Mouse (Mus musculus) limb, embryonic 10.5 days (tissue): ENCODE measurements around the gene 1700037H04Rik. TPM values are rescaled to one million over a fixed set of nuclear protein-coding genes. Genes with fewer than 3 reads are reported as not detected.
A peak's percentile ranks its signal among the peaks of the same experiment; 100 is the strongest.

ENCODE experiments used
- DNase-seq: peaks from one replicate; pipeline ENCODE4 v3.0.0-alpha.2; 2017; ENCODE audit warnings: low spot score
- H3K27ac ChIP-seq: fragments of 300-500 bp; sonication (generic); 2 replicates; pipeline ENCODE4 v1.5.1; 2016; ENCODE audit warnings: mild to moderate bottlenecking
- H3K27me3 ChIP-seq: fragments of 300-500 bp; sonication (generic); 2 replicates; pipeline ENCODE4 v1.6.1; 2016; ENCODE audit warnings: low read depth, mild to moderate bottlenecking; ENCODE audit not compliant: poor library complexity, severe bottlenecking
- H3K36me3 ChIP-seq: fragments of 300-500 bp; sonication (generic); 2 replicates; pipeline ENCODE4 v1.6.1; 2016; ENCODE audit warnings: mild to moderate bottlenecking, moderate library complexity
- H3K4me1 ChIP-seq: fragments of 300-500 bp; sonication (generic); 2 replicates; pipeline ENCODE4 v1.6.1; 2016
- H3K4me3 ChIP-seq: fragments of 300-500 bp; sonication (generic); 2 replicates; pipeline ENCODE4 v1.5.1; 2016; ENCODE audit warnings: mild to moderate bottlenecking, moderate library complexity
- H3K9me3 ChIP-seq: fragments of 300-500 bp; sonication (generic); replicated peaks from 2 replicates; pipeline ENCODE4 v1.6.1; 2016; ENCODE audit warnings: mild to moderate bottlenecking
- WGBS: fragments of 180-500 bp; shearing (Covaris S2); methylation state at CpG from one replicate; pipeline ENCODE4 v1.1.7; 2016; 5-methylcytosine and 5-hydroxymethylcytosine counted together
- polyA plus RNA-seq: library from polyadenylated mRNA; unstranded; fragments of >200 nt; fragmentation: Nextera tagmentation; extraction: Ambion mirVana; gene quantifications from 2 replicates; pipeline ENCODE4 v1.2.1, GENCODE M21; 2016

Gene 1700037H04Rik
- polyA plus RNA-seq, 1 experiment from 2014 or later = 87.5 TPM

DNA sequence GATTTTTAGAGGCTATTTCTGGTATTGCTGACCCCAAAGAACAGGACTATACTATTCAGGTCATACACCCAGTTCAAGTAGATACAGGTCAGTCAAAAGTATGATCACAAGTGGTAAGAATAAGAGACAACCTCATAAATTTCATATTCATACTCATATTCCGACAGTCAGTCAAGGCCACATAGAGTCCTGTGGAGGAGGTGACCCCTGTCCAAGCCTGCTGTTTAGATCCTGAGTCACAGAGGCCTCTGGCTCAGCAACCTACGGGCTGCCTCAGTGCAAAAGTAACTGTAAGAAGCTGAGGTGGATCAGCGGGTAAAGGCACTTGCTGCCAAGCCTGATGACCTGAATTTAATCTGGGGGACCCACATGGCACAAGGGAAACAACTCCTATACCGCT lies 5.8 kb downstream of the 1700037H04Rik start:
- H3K9me3 ChIP-seq = no peaks in the 10 kb centered on the region
- H3K27ac ChIP-seq = no peak overlapping the region
- peaks cover 63% of the 10 kb centered on the region for H3K36me3 ChIP-seq
- H3K4me1 ChIP-seq = peaks cover 19% of the 10 kb centered on the region
- WGBS = 95% methylated on average over 4 of the region's 4 CpGs
- no peaks in the 10 kb centered on the region for H3K27me3 ChIP-seq
- no peak overlapping the region for H3K4me3 ChIP-seq
- DNase-seq = no peak

GRCm38 (mm10) chr2:131152166-131152730 lies 7.6 kb downstream of the 1700037H04Rik start:
- WGBS = 90% methylated on average over 7 of the region's 7 CpGs
- DNase-seq = no peak
- H3K36me3 ChIP-seq = peaks cover 81% of the 10 kb centered on the region
- no peak overlapping the region for H3K4me3 ChIP-seq
- no peak overlapping the region for H3K27ac ChIP-seq
- H3K27me3 ChIP-seq = no peaks in the 10 kb centered on the region
- no peaks in the 10 kb centered on the region for H3K9me3 ChIP-seq
- H3K4me1 ChIP-seq = peaks cover under 1% of the 10 kb centered on the region; the same call in 1 of the 2 replicates

DNA sequence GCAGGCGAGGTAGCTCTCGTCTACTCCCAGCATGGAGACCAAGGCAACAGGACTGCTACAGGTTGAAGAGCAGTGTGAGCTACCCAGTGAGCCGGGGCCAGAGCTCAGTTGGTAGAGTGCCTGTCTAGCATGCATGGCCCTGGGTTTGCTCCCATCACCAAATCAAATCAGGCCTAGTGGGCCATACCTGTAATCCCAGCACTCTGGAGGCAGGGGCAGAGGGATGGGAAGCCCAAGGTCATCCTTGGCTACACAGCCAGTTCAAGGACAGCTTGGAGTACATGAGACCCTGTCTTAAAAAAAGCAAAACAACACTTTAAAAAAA lies 10.7 kb downstream of the 1700037H04Rik start:
- no peak overlapping the region for H3K4me3 ChIP-seq
- peaks cover 8% of the 10 kb centered on the region for H3K4me1 ChIP-seq
- H3K36me3 ChIP-seq = peaks cover 97% of the 10 kb centered on the region
- no peak for DNase-seq
- no peaks in the 10 kb centered on the region for H3K27me3 ChIP-seq
- 94% methylated on average over 3 of the region's 3 CpGs for WGBS
- H3K9me3 ChIP-seq = no peaks in the 10 kb centered on the region
- H3K27ac ChIP-seq = no peak overlapping the region

GRCm38 (mm10) chr2:131148353-131149253 lies 11.3 kb downstream of the 1700037H04Rik start:
- 87% methylated on average over 8 of the region's 8 CpGs for WGBS

DNA sequence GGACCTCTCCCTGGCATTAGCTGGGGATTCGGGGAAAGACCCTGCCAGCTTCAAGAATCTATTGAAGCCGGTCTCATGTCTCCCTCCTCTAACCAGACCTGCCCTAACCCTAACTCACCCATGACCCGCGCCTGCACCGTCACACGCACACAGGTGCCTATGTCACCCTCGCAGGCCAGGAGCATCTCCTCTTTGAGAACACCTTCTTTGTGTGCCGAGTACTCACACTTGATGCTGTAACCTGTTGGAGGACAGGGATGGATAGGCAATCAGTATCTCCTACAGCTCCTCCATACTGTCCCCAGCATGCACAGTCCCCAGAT lies 12.9 kb downstream of the 1700037H04Rik start:
- Histone ChIP-seq H3K36me3 (peaks cover 99% of the 10 kb centered on the region), H3K4me3 (no peak overlapping the region), H3K9me3 (no peaks in the 10 kb centered on the region), H3K4me1 (peaks cover 17% of the 10 kb centered on the region), H3K27me3 (no peaks in the 10 kb centered on the region), H3K27ac (no peak overlapping the region)
- no peak for DNase-seq
- 96% methylated on average over 8 of the region's 8 CpGs for WGBS

More at GRCm38 (mm10) chr2:131148353-131149253, 11.3 kb downstream of the 1700037H04Rik start:
- no peak for DNase-seq
- no peak overlapping the region for H3K4me3 ChIP-seq
- no peak overlapping the region for H3K27ac ChIP-seq
- peaks cover 8% of the 10 kb centered on the region for H3K4me1 ChIP-seq
- peaks cover 98% of the 10 kb centered on the region for H3K36me3 ChIP-seq
- no peaks in the 10 kb centered on the region for H3K27me3 ChIP-seq
- H3K9me3 ChIP-seq = no peaks in the 10 kb centered on the region

DNA sequence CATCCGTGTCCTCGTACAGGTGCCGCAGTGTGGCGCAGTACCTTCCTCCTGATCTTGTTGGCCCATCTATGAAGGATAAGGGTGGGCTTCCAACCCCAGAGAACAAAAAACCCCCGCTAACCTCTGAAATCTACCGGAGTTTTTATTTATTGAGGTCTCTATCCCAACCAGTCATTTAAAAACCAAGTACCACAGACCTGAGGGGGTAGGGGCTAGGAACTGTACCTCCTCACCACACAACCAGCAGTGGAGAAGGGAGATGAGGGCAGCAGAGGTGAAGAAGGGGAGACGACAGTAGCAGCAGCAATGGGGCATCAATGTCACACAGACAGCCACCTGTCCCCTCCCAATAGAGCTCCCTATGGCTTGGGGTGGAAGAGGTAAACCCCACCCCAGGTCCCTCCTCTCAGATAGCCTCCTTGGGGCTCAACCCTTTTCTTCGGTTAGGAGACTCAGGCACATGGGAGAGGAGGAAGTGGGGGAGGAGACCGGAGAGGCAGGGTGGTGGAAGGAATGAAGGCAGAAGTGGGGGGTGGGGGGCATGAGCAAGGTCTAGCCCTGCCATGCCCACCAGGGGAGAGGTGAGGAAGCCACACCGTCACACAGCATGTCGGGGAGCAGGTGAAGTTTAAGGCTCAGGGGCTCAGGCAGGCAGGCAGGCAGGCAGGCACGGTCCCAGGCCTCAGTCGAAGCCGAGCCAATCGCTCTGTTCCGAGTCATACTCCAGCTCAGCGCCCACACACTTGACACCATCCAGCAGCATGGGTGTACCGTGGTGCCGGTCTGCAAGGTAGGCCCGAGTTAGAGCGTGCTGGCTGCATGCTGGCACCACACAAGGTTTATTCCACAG lies 13.5 kb downstream of the 1700037H04Rik start:
- no peak overlapping the region for H3K4me3 ChIP-seq
- no peaks in the 10 kb centered on the region for H3K27me3 ChIP-seq
- peaks cover 17% of the 10 kb centered on the region for H3K4me1 ChIP-seq
- H3K36me3 ChIP-seq = peaks cover 99% of the 10 kb centered on the region
- DNase-seq = no peak
- WGBS = 87% methylated on average over 21 of the region's 21 CpGs
- no peak overlapping the region for H3K27ac ChIP-seq
- no peaks in the 10 kb centered on the region for H3K9me3 ChIP-seq

DNA sequence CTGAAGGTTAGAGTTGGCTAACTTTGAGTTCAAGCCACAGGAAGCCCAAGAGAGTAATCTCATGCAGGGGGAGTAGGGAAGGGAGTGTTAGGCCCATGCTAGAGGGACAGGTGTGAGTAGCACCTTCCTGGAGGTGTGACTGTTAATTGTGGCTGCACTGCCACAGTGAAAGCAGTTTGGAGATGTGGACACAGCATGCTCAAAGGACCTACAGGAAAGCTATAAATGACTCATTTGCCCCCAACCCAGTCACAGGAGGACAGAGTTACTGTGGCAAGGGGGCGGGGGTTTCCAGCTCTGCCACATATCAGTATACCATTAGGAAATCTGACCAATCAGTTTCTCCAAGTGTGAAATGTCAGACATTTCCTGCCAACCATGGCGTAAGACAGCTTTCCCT lies 14.3 kb downstream of the 1700037H04Rik start:
- no peaks in the 10 kb centered on the region for H3K9me3 ChIP-seq
- H3K4me3 ChIP-seq = no peak overlapping the region
- DNase-seq = no peak
- H3K4me1 ChIP-seq = peaks cover 17% of the 10 kb centered on the region
- 85% methylated on average over 2 of the region's 2 CpGs for WGBS
- H3K27me3 ChIP-seq = no peaks in the 10 kb centered on the region
- H3K27ac ChIP-seq = no peak overlapping the region
- H3K36me3 ChIP-seq = peaks cover 99% of the 10 kb centered on the region

- DNase-seq = no peak
Observed at GRCm38 (mm10) chr2:131145121-131145520, 14.8 kb downstream of the 1700037H04Rik start.

GRCm38 (mm10) chr2:131143007-131143780 lies 16.7 kb downstream of the 1700037H04Rik start:
- 59% methylated on average over 22 of the region's 22 CpGs for WGBS
- peaks cover 99% of the 10 kb centered on the region for H3K36me3 ChIP-seq
- no peak for DNase-seq
- H3K9me3 ChIP-seq = no peaks in the 10 kb centered on the region
- H3K4me3 ChIP-seq = no peak overlapping the region
- no peaks in the 10 kb centered on the region for H3K27me3 ChIP-seq
- 0 out of 2 replicates have a peak overlapping the region, but pooled peaks have one; percentile 11 for H3K27ac ChIP-seq
- H3K4me1 ChIP-seq = peaks cover 17% of the 10 kb centered on the region

More at GRCm38 (mm10) chr2:131145121-131145520, 14.8 kb downstream of the 1700037H04Rik start:
- H3K9me3 ChIP-seq = no peaks in the 10 kb centered on the region
- H3K27ac ChIP-seq = no peak overlapping the region
- H3K27me3 ChIP-seq = no peaks in the 10 kb centered on the region
- H3K36me3 ChIP-seq = peaks cover 99% of the 10 kb centered on the region
- H3K4me3 ChIP-seq = no peak overlapping the region
- peaks cover 17% of the 10 kb centered on the region for H3K4me1 ChIP-seq
- WGBS = 50% methylated on average over 13 of the region's 13 CpGs

GRCm38 (mm10) chr2:131142592-131142991 lies 17.3 kb downstream of the 1700037H04Rik start:
- H3K4me3 ChIP-seq = no peak overlapping the region
- peaks cover 99% of the 10 kb centered on the region for H3K36me3 ChIP-seq
- peaks cover 17% of the 10 kb centered on the region for H3K4me1 ChIP-seq
- DNase-seq = peak; percentile 84
- 0 out of 2 replicates have a peak overlapping the region, but pooled peaks have one; percentile 11 for H3K27ac ChIP-seq
- 25% methylated on average over 18 of the region's 18 CpGs for WGBS
- no peaks in the 10 kb centered on the region for H3K9me3 ChIP-seq
- no peaks in the 10 kb centered on the region for H3K27me3 ChIP-seq

DNA sequence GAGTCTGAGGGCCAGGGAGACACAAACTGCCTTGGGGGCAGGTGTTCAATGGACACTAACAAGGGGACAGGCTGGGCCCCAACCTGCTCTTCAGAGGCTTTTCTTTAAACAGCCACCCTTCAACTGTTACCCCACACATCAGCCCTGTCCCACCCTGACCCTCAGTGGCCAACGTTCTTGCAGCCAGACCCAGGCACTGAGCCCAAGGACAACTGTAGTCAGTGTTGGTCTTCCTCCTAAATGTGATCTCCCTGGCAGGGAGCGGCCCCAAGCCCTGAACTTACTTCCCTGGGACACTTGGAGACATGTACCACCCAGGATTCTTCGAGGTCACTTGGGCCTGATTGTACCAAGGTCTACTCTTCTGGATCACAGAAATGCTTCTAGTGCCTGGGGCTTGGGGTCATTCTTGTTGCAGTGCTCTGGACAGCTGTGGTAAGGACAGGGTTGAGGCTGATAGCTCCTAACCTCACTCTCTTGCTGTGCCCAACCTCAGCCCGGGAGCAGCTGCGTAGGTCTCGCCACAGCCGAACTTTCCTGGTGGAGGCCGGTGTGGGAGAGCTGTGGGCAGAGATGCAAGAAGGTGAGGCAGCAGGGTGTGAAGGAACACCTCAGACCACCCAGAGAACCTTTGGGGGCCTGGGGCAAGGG lies 18.4 kb downstream of the 1700037H04Rik start:
- H3K27me3 ChIP-seq = no peaks in the 10 kb centered on the region

GRCm38 (mm10) chr2:131140533-131140905 lies 19.4 kb downstream of the 1700037H04Rik start:
- 76% methylated on average over 5 of the region's 5 CpGs for WGBS
- peaks cover 98% of the 10 kb centered on the region for H3K36me3 ChIP-seq
- H3K4me3 ChIP-seq = no peak overlapping the region
- DNase-seq = no peak
- H3K4me1 ChIP-seq = peaks cover 24% of the 10 kb centered on the region
- H3K27me3 ChIP-seq = no peaks in the 10 kb centered on the region
- no peak overlapping the region for H3K27ac ChIP-seq
- H3K9me3 ChIP-seq = no peaks in the 10 kb centered on the region

More for the DNA sequence above, 18.4 kb downstream of the 1700037H04Rik start:
- peaks cover 17% of the 10 kb centered on the region for H3K4me1 ChIP-seq
- peaks cover 99% of the 10 kb centered on the region for H3K36me3 ChIP-seq
- no peak overlapping the region for H3K27ac ChIP-seq
- no peaks in the 10 kb centered on the region for H3K9me3 ChIP-seq
- no peak for DNase-seq
- 91% methylated on average over 8 of the region's 8 CpGs for WGBS
- no peak overlapping the region for H3K4me3 ChIP-seq
